ENCODE assay signal across 16 mouse cellular contexts in genomic region chr4:89128937-89129277, GRCm38 (mm10). TPM values are rescaled to one million over a fixed set of nuclear protein-coding genes. Genes with fewer than 3 reads are reported as not detected.
A peak's percentile ranks its signal among the peaks of the same experiment; 100 is the strongest.
DNase-seq lines count a peak whose midpoint lies in the region; ATAC-seq and TF ChIP-seq lines count a peak whose summit lies in the region.
"Had no signal": no experiment of that assay in that cellular context is flagged by ENCODE, and none has a peak within 500 bp of the region (broad histone marks: within the 10 kb centered on the region; RNA-seq: fewer than 3 reads in every experiment).

No protein-coding gene starts in this region.

- no peak overlapping the region for H3K4me3 ChIP-seq in midbrain, embryonic 13.5 days (replicated peaks)
- no peak overlapping the region for H3K4me3 ChIP-seq in midbrain, postnatal 0 days (ENCODE audit: low read depth, low read length)
- no peak overlapping the region for H3K4me3 ChIP-seq in intestine, embryonic 15.5 days (replicated peaks)
- no peak overlapping the region for H3K4me3 ChIP-seq in liver, embryonic 13.5 days (replicated peaks)
- no peak overlapping the region for H3K4me3 ChIP-seq in stomach, embryonic 15.5 days (replicated peaks)
- no peak overlapping the region for H3K4me3 ChIP-seq in hindbrain, embryonic 16.5 days (ENCODE audit: low read length)
- H3K4me3 ChIP-seq: embryonic facial prominence, embryonic 12.5 days; erythroblast, embryonic 14.5 days; forebrain, embryonic 12.5 days; hindbrain, embryonic 13.5 days had no signal

- peaks cover 6% of the 10 kb centered on the region; the same call in 1 of the 2 replicates for H3K27me3 ChIP-seq in midbrain, embryonic 13.5 days
- no peaks in the 10 kb centered on the region for H3K27me3 ChIP-seq in midbrain, postnatal 0 days (ENCODE audit: insufficient read depth, low read length)
- H3K27me3 ChIP-seq in intestine, embryonic 15.5 days (replicated peaks): no peaks in the 10 kb centered on the region
- H3K27me3 ChIP-seq in liver, embryonic 13.5 days: no peaks in the 10 kb centered on the region
- no peaks in the 10 kb centered on the region for H3K27me3 ChIP-seq in stomach, embryonic 15.5 days (replicated peaks)
- H3K27me3 ChIP-seq in hindbrain, embryonic 16.5 days (replicated peaks; ENCODE audit: control insufficient read depth, insufficient read depth, low read length): no peaks in the 10 kb centered on the region
- H3K27me3 ChIP-seq: CH12.LX; embryonic facial prominence, embryonic 12.5 days; heart, embryonic 15.5 days; hindbrain, embryonic 13.5 days had no signal

- no peak for TF ChIP-seq CTCF in midbrain, postnatal 0 days (IDR thresholded peaks at IDR 0.05)

- no peak for DNase-seq in midbrain, postnatal 0 days (ENCODE audit: low spot score)
- DNase-seq in liver, embryonic 13.5 days: no peak
- no peak for DNase-seq in right cerebral cortex, adult 2 months (ENCODE audit: low spot score in 2 of 2)
- DNase-seq: adrenal gland, adult 8-10 months; cerebellum, adult 11-12 months had no signal

- no peaks in the 10 kb centered on the region for H3K9me3 ChIP-seq in midbrain, embryonic 13.5 days
- no peaks in the 10 kb centered on the region for H3K9me3 ChIP-seq in midbrain, postnatal 0 days (ENCODE audit: low read length)
- no peaks in the 10 kb centered on the region for H3K9me3 ChIP-seq in intestine, embryonic 15.5 days
- no peaks in the 10 kb centered on the region for H3K9me3 ChIP-seq in liver, embryonic 13.5 days (replicated peaks)
- H3K9me3 ChIP-seq in stomach, embryonic 15.5 days: no peaks in the 10 kb centered on the region
- H3K9me3 ChIP-seq in hindbrain, embryonic 16.5 days (ENCODE audit: control insufficient read depth, low read length): no peaks in the 10 kb centered on the region
- H3K9me3 ChIP-seq: embryonic facial prominence, embryonic 12.5 days; forebrain, embryonic 12.5 days; heart, embryonic 15.5 days; hindbrain, embryonic 13.5 days had no signal

- no peak overlapping the region for H3K4me2 ChIP-seq in midbrain, embryonic 13.5 days (replicated peaks)
- H3K4me2 ChIP-seq in midbrain, postnatal 0 days (ENCODE audit: low read depth, low read length, poor library complexity, severe bottlenecking): no peak overlapping the region
- peak overlapping the region; percentile 34 for H3K4me2 ChIP-seq in intestine, embryonic 15.5 days (replicated peaks)
- H3K4me2 ChIP-seq in liver, embryonic 13.5 days: no peak overlapping the region
- H3K4me2 ChIP-seq in stomach, embryonic 15.5 days: peak overlapping the region; percentile 39
- H3K4me2 ChIP-seq in hindbrain, embryonic 16.5 days (ENCODE audit: low read length): no peak overlapping the region

- H3K4me1 ChIP-seq in midbrain, embryonic 13.5 days (replicated peaks): no peaks in the 10 kb centered on the region
- no peaks in the 10 kb centered on the region for H3K4me1 ChIP-seq in midbrain, postnatal 0 days (ENCODE audit: insufficient read depth, low read length)
- no peaks in the 10 kb centered on the region for H3K4me1 ChIP-seq in intestine, embryonic 15.5 days (replicated peaks)
- peaks cover 19% of the 10 kb centered on the region for H3K4me1 ChIP-seq in liver, embryonic 13.5 days (replicated peaks)
- H3K4me1 ChIP-seq in stomach, embryonic 15.5 days: no peaks in the 10 kb centered on the region
- no peaks in the 10 kb centered on the region for H3K4me1 ChIP-seq in hindbrain, embryonic 16.5 days (ENCODE audit: control insufficient read depth, insufficient read depth, low read depth, low read length)
- H3K4me1 ChIP-seq: forebrain, embryonic 12.5 days; hindbrain, embryonic 13.5 days had no signal

- WGBS in midbrain, embryonic 13.5 days: 79% methylated on average over 5 of the region's 5 CpGs
- 80% methylated on average over 5 of the region's 5 CpGs for WGBS in midbrain, postnatal 0 days
- WGBS in intestine, embryonic 15.5 days: 49% methylated on average over 5 of the region's 5 CpGs
- 57% methylated on average over 5 of the region's 5 CpGs for WGBS in liver, embryonic 13.5 days (ENCODE audit: insufficient replicate concordance)
- WGBS in stomach, embryonic 15.5 days: 51% methylated on average over 5 of the region's 5 CpGs
- WGBS in hindbrain, embryonic 16.5 days: 79% methylated on average over 5 of the region's 5 CpGs

- no peaks in the 10 kb centered on the region for H3K36me3 ChIP-seq in midbrain, embryonic 13.5 days
- H3K36me3 ChIP-seq in midbrain, postnatal 0 days (ENCODE audit: insufficient read depth, low read length): no peaks in the 10 kb centered on the region
- H3K36me3 ChIP-seq in intestine, embryonic 15.5 days: no peaks in the 10 kb centered on the region
- H3K36me3 ChIP-seq in liver, embryonic 13.5 days: no peaks in the 10 kb centered on the region
- H3K36me3 ChIP-seq in stomach, embryonic 15.5 days: no peaks in the 10 kb centered on the region
- H3K36me3 ChIP-seq in hindbrain, embryonic 16.5 days (ENCODE audit: control insufficient read depth, insufficient read depth, low read length): no peaks in the 10 kb centered on the region
- H3K36me3 ChIP-seq: embryonic facial prominence, embryonic 12.5 days; forebrain, embryonic 12.5 days; G1E; heart, embryonic 15.5 days; hindbrain, embryonic 13.5 days had no signal

- no peak overlapping the region for H3K27ac ChIP-seq in midbrain, embryonic 13.5 days
- H3K27ac ChIP-seq in midbrain, postnatal 0 days (ENCODE audit: low read depth, low read length): no peak overlapping the region
- H3K27ac ChIP-seq in intestine, embryonic 15.5 days: no peak overlapping the region
- peak overlapping the region; percentile 58 for H3K27ac ChIP-seq in liver, embryonic 13.5 days
- peak overlapping the region; percentile 77; the same call in 1 of the 2 replicates for H3K27ac ChIP-seq in stomach, embryonic 15.5 days
- no peak overlapping the region for H3K27ac ChIP-seq in hindbrain, embryonic 16.5 days (ENCODE audit: low read depth, low read length)
- H3K27ac ChIP-seq: embryonic facial prominence, embryonic 12.5 days; forebrain, embryonic 12.5 days; heart, embryonic 15.5 days; hindbrain, embryonic 13.5 days had no signal

- ATAC-seq in midbrain, embryonic 13.5 days: 0 out of 2 replicates have a peak, but pooled peaks have one; percentile 58
- ATAC-seq in midbrain, postnatal 0 days (ENCODE audit: low FRiP score): no peak
- 0 out of 2 replicates have a peak, but pooled peaks have one; percentile 23 for ATAC-seq in intestine, embryonic 15.5 days
- no peak for ATAC-seq in liver, embryonic 13.5 days (ENCODE audit: low read depth)
- no peak for ATAC-seq in stomach, embryonic 15.5 days (ENCODE audit: insufficient read depth, low FRiP score, low read depth)
- no peak; the same call in 1 of the 2 replicates for ATAC-seq in hindbrain, embryonic 16.5 days

- H3K9ac ChIP-seq in midbrain, embryonic 13.5 days (replicated peaks): no peak overlapping the region
- H3K9ac ChIP-seq in midbrain, postnatal 0 days (replicated peaks; ENCODE audit: low read length, poor library complexity, severe bottlenecking): no peak overlapping the region
- H3K9ac ChIP-seq in intestine, embryonic 15.5 days: no peak overlapping the region
- no peak overlapping the region for H3K9ac ChIP-seq in liver, embryonic 13.5 days
- H3K9ac ChIP-seq in stomach, embryonic 15.5 days: no peak overlapping the region
- no peak overlapping the region for H3K9ac ChIP-seq in hindbrain, embryonic 16.5 days (ENCODE audit: low read depth, low read length)
- H3K9ac ChIP-seq: embryonic facial prominence, embryonic 12.5 days; forebrain, embryonic 12.5 days; heart, embryonic 15.5 days; hindbrain, embryonic 13.5 days had no signal

RNA-seq across cellular contexts. Expression of gene Mtap, which starts 8.0 kb away (rescaled TPM):
- polyA plus RNA-seq in midbrain, embryonic 13.5 days (2015; fragmentation: Nextera tagmentation; extraction: Ambion mirVana): 27.0 and 27.4 TPM in 2 replicates
- total RNA-seq in midbrain, postnatal 0 days (2014; rRNA removed): 7.6 and 8.6 TPM in 2 replicates
- 15.1 and 16.3 TPM in 2 replicates for polyA plus RNA-seq in midbrain, postnatal 0 days (2015; fragmentation: Nextera tagmentation; extraction: Ambion mirVana)
- polyA plus RNA-seq in intestine, embryonic 15.5 days (2015; fragmentation: Nextera tagmentation; extraction: Ambion mirVana): 53.7 and 60.5 TPM in 2 replicates
- polyA plus RNA-seq in liver, embryonic 13.5 days (2015; fragmentation: Nextera tagmentation; extraction: Ambion mirVana): 36.7 and 42.9 TPM in 2 replicates
- 61.0 and 62.5 TPM in 2 replicates for polyA plus RNA-seq in stomach, embryonic 15.5 days (2015; fragmentation: Nextera tagmentation; extraction: Ambion mirVana)
- polyA plus RNA-seq in hindbrain, embryonic 16.5 days (2015; fragmentation: Nextera tagmentation; extraction: Ambion mirVana): 28.3 and 29.1 TPM in 2 replicates
- total RNA-seq: CH12.LX had no signal
- polyA plus RNA-seq: erythroblast, embryonic 14.5 days; G1E had no signal

Comparison
In these comparisons a context has a peak if more than half of its experiments do, and no peak if none do; other contexts are left out.
1. ATAC-seq: peak in midbrain, embryonic 13.5 days (single experiment) and intestine, embryonic 15.5 days (single experiment); none in midbrain, postnatal 0 days (single experiment), liver, embryonic 13.5 days (single experiment), stomach, embryonic 15.5 days (single experiment) and hindbrain, embryonic 16.5 days (single experiment).
2. H3K27ac ChIP-seq: peak in liver, embryonic 13.5 days (single experiment) and stomach, embryonic 15.5 days (single experiment); none in midbrain, embryonic 13.5 days (single experiment), midbrain, postnatal 0 days (single experiment), intestine, embryonic 15.5 days (single experiment) and hindbrain, embryonic 16.5 days (single experiment).
3. H3K4me2 ChIP-seq: peak in intestine, embryonic 15.5 days (single experiment) and stomach, embryonic 15.5 days (single experiment); none in midbrain, embryonic 13.5 days (single experiment), midbrain, postnatal 0 days (single experiment), liver, embryonic 13.5 days (single experiment) and hindbrain, embryonic 16.5 days (single experiment).